Mouse (Mus musculus) spleen, postnatal 10 days (tissue): ENCODE data around the gene Tomm6.

Experiments used
- DNase-seq, 2 experiments: peaks; one replicate each; pipeline ENCODE4 v3.0.0; 2021 to 2022; ENCODE audit warnings: low spot score in 2 of 2

Gene Tomm6

GRCm38 (mm10) chr17:47651953-47652352 is 36.2 kb downstream of the Tomm6 start:
- DNase-seq, result no peak

DNA sequence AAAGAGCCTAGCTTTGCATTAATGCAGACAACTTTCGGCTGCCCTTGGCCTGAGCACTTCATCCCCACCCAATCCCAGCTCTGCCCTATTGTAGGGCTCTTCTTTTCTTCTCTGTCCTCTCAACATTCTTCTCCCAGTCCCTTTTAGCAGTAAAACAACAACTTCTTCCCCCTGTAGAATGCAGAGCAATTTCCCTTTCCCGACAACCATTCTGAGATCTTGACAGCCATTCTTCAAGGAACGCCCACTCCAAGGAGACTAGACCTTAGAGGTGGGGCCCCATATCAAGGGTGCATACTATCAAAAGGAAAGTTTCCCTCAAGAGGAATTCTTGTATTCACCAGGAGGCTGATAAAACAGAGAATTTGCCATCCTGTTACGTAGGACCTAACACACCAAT is 39.2 kb downstream of the Tomm6 start:
- no peak for DNase-seq

- DNase-seq, result peak; percentile 34 to 58
Measured at GRCm38 (mm10) chr17:47646683-47647082, 41.5 kb downstream of the Tomm6 start.

DNA sequence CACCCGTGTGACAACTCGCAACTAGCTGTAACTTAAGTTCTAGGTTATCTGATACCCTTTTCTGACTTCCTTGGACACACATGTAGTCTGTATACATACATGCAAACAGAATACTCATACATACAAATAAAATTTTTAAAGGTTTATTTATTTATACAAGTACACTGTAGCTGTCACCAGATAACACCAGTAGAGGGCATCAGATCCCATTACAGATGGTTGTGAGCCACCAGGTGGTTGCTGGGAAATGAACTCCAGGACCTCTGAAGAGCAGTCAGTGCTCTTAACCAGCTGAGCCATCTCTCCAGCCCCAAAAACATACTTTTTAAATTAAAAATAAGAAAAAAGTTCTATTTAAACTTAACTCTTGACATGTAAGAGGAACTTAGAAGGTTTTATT is 45.2 kb downstream of the Tomm6 start:
- DNase-seq, result no peak
